Mouse (Mus musculus) cerebellum, adult (tissue): Measurements from ENCODE around the gene Cuta.

ENCODE experiments used
- ATAC-seq: cut with Nextera tagmentation; 2 replicates; pipeline ENCODE4 v1.9.2; 2017; ENCODE audit warnings: mild to moderate bottlenecking, moderate library complexity, mixed read lengths; ENCODE audit not compliant: insufficient number of reproducible peaks, low FRiP score, low TSS enrichment

Gene Cuta

DNA sequence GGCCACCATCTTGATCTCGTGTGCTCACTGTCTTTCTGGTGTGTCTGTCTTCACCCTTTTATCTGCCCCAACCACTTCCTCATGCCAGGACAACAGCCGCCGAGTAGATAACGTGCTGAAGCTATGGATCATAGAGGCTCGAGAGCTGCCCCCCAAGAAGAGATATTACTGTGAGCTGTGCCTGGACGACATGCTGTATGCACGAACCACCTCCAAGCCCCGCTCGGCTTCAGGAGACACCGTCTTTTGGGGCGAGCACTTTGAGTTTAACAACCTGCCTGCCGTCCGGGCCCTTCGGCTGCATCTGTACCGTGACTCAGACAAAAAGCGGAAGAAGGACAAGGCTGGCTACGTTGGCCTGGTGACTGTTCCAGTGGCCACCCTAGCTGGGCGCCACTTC is 17.5 kb upstream of the Cuta start:
- ATAC-seq = no peak

DNA sequence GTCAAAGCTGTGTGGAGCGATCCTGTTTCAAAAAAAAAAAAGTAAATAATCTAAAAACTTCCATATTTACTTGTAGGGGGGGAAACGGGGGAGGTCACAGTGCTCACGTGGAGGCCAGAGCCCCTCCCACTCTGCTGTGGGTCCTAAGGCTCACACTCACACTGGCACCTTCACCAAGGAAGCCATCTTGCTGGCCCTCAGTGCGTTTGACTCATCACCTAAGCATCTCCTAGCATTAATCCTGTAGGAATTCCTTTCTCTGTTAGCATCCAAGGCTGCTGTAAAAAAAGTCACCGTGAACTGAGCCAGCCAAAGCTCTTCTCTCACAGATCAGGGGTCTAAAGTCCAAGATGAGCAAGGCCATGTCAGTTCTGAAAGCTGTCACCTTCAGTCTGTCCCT is 16.9 kb upstream of the Cuta start:
- ATAC-seq = no peak

DNA sequence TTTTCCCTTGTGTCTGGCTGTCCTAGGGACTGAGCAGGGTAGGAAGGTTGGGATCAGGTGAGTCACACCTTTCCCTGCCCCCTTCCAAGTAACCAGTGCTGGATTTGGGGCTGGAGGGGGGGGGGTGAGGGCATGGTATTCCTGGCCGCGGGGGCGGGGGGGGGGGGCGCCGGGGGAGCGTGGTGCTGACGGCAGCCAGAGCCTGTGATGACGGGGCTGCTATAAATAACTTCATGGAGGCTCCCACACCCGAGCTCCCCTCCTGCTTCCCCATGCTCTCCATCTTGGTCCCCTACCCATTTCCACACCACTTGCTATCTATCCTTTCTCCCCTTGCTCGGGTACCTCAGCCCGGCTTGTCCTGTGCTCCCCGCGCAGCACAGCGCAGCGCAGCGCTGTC is 14.4 kb upstream of the Cuta start:
- ATAC-seq = no peak

DNA sequence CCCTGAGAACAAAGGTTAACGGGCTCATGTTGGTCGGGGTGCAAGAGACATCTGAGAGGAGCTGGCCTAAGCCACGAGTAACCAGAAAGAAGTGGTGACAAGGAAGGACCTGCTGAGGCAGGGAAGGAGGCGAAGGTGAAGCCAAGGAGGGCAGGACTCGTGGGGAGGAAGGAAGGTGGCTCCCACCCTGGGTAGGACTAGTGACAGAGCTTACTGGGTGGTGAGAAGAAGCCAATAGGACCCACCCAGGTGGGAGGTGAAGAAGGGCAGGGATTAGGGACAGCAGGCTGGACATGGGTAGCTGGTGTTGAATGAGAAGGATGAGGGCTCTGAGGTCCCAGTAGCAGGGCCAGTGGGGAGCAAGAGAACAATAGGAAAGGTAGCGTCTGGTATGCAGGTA is 13.8 kb upstream of the Cuta start:
- no peak for ATAC-seq

DNA sequence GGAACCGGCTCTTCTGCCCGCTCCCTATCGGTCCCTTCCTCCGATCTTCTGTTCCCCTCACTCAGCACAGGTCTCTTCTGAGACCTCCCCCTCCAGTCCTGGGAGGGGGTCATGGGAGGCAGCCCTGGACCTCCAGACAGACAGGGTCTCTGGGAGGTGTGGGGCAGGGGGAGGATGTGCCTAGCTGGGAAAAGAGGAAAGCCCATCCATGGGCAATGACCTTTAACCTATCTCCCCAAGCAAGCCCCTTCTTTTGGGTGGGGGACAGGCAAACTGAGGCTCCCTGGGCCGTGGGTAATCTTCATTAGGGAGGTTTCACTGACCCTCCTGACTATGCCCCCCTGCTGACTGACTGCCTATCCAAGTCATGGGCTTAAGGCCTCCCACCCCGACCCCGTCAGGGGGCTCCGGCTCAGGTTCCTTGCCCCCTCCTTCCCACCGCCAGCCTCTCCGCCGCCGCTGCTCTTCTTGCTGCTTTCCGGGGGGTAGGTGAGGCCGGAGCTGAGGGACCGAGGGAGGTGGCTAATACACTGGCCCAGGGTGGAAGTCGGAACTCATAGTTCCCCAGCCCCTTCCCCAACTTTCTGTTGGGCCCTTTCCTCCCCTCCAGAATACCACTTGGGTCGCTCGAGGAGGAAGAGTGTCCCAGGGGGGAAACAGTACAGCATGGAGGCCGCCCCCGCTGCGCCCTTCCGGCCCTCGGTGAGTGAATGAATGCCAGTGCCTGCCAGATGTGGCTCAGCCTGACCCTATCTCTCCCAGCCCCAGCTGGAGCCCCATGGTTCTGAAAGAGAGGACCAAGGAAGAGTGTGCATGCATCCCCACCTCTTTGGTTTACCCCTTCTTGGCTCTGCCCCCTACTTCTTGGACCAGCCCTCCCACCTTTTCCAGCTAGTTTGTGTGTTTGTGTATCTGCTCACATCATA is 12.8 kb upstream of the Cuta start:
- no peak for ATAC-seq

DNA sequence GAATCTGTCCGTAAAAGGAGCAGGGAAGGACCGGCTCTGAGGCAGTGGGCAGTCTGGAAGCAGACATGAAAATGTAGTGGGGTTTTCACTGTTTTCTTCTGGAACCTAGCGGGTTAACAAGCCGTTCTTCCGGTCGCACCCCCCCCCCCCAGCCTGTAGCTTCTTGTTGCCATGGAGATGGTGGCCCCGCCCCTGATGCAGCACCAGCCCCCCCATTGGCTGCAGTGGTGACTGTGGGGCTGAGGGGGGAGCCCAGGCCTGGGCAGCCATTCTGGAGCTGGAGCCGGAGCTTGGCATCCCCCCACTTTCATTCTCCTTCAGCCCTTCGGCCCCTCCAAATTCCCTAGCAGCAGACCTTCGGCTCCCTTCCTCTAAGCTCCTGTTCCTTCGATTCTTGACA is 12.0 kb upstream of the Cuta start:
- ATAC-seq = no peak

DNA sequence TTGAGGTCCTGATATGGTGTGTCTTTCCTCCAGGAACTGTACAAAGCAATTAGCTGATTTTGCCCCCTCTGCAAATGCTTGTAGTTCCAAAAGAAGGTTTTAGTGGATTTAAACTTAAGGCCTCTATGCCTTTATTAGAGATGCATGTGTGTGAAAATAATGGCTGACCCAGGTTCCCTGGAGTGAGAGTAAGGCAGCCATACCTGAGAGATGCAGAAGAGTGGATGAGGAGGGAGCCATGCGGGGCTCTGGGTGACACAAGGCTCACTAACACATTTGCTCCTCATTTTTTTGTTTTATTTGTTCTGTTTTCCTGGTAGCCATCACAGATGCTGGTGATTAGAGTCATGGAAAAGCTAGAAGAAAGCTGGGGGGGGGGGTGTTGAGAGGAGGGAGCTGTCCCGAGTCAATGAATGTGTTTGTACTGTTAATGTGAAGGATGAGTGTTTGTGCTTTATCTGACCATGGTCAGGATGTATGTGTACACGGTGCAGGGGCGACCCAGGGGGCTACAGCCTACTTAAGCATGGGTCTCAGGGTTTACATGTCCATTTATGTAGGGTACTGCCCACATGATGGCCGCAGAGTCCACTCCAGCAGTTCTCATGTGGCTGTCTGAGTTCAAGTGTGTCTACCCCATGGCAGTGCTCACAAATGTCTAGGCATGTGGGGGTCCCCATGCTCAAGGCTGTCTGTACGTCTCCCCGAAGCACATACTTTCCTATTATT is 11.4 kb upstream of the Cuta start:
- ATAC-seq = no peak

DNA sequence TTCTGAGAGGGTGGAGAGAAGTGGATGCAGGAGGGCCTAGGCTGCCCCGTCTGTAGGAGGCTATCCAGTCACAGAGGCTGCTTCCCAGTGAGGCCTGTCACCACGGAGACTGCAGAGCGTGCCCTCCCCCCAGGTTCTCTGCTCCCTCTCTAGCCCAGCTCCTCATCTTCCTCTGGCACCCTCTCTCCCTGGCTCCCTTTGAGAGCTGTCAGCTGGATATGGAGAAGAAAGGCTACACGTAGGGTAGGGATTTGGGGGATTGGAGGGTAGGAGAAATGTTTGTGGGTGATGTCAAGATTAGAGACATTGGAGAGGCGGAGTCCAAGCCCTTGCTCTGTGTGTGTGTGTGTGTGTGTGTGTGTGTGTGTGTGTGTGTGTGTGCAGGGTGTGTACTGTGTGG is 10.5 kb upstream of the Cuta start:
- ATAC-seq = no peak

DNA sequence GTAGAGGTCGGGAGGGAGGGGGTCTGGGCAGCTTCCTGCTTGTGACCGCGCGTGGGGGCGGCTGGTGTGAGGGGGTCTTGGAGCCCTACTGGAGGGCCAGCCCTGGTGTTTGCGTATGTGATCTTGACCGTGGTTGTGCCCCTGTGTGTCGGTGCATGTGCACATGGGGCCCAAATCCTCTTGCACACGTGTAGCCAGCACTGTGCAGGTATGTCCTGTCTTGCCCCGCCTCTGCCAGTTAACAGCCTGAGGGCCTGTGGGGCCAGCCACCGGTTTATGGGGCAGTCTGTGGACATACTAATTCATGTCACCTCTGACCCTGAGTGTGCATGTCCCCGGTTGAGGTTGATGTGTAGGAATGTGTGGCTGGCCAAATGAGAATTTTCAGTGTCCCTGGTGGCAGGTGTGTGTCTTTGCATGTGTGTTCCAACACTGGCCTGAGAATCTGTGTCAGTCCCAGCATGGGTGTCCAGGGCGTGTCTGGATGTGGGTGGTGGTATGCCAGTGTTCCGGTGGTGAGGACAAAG is 9.7 kb upstream of the Cuta start:
- no peak for ATAC-seq

DNA sequence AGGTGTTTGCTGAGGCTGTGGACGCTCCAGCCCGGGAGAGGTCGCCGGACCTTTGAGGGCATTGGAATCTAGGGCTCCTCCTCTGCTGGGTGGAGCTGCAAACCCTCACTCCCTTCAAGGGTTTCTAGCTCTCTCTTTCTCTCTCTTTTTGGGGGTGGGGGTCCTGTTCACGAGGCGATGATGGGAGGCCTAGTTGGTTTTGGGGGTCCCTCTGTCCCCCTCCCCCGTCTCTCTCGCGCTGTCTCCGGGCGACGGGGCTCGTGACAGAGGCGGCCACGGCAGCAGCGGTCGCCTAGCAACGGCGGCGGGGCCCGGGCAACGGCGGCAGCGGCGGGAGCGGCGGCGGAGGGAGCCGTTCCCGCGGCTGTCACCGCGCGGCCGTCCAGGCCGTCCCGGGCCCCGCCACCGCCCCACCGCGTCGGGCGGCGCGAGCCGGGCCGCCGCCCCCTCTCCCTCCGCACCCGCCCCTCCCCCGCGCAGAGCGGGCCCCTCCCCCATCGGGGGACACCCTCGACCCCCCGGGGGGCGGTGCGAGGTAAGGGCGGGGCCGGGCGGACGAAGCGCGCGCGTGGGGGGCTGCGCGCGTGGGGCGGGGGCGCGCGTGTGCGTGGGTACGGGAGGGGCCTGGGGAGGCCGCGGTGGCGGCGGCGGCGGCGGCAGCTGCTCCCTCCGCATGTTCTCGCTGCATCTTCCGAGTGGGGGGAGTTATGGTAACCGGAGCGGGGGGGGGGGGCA is 9.1 kb upstream of the Cuta start:
- ATAC-seq = no peak

DNA sequence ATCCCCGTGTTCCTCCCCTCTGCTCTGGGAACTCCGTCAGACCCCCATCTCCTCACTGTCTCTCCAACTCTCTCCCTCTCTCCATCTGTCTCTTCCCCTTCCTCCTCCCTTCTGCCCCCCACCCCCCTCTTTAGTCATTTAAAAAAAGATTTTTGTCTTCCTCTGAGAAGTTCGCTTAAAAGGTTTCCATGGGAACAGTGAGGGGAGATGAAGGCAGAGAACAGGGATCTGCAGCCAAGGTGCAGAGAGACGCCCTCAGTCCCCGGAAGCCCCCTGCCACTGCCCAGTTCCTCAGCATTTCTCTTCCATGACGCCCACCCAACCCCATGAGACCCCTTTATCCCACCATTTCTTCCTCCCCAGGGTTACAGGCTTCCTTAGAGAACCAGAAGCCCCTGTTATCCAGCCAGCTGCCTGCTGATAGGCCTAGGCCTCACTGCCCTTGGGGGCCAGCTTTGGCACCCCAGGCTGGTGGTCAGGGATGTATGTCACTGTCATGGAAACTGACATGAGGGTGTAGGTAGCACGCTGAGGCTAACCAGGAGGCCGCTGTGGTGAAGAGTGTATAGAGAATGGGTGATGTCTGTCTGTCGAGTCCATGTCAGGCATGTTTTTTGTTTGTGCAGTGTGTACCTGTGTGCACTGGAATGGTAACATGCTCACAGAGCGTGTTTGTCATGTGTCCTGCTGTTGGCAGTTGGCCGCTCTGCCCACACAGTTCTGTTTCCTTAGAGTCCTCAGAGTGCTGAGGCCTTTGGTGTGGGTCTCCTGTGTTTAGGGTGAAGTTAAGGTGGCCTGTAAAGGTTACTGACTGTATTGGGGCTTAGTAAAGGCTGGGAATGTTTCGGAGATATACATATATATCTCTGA is 8.1 kb upstream of the Cuta start:
- no peak for ATAC-seq

DNA sequence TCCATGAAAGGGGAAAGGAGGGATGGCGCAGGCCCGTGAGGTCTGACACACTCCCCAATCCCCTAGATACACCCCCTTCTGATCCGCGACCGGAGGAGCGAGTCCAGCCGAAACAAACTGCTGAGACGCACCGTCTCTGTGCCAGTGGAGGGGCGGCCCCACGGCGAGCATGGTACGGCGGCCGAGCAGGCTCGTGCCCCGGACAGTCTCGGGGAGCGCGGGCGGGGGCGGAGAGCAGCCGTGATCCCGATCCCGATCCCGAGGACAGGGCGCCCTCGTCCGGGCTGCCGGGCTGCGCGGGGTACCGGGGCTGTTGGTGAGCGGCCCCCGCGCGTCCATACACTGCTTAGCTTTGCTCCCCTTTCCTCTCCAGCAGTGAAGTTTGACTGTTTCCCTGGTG is 7.2 kb upstream of the Cuta start:
- ATAC-seq = peak; percentile 45; the same call in 1 of the 2 replicates

DNA sequence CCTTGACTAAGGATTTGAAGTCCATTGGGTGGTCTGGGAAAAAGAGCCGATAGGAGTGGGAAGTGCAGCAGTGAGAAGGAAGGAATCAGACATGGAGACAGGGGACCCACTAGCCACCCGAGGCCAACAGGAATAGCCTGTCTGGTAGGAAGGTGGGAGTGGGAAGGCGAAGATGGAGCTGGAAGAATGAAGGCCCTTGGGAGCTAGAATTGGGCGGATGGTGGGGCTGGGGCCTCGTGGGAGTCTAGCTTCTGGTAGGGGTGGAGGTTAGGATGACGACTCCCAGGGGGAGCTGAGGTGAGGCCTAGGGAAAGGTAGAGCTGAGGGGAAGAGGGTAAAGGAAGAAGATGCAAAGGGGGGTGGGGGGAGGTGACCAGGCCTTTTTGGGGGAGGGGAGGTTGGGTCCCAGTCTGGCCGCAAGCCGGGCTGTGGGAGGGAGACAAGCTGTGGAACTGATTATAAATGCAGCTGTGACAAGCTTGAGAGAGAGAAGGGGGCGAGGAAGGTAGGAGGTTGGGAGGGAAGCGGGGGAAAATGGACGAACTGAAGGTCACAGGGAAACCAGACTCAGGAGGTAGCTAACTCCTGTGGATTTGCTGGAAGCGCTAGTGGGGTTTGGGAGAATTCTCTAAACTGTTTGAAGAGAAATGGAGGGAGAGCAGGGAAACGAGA is 6.6 kb upstream of the Cuta start:
- ATAC-seq = no peak

DNA sequence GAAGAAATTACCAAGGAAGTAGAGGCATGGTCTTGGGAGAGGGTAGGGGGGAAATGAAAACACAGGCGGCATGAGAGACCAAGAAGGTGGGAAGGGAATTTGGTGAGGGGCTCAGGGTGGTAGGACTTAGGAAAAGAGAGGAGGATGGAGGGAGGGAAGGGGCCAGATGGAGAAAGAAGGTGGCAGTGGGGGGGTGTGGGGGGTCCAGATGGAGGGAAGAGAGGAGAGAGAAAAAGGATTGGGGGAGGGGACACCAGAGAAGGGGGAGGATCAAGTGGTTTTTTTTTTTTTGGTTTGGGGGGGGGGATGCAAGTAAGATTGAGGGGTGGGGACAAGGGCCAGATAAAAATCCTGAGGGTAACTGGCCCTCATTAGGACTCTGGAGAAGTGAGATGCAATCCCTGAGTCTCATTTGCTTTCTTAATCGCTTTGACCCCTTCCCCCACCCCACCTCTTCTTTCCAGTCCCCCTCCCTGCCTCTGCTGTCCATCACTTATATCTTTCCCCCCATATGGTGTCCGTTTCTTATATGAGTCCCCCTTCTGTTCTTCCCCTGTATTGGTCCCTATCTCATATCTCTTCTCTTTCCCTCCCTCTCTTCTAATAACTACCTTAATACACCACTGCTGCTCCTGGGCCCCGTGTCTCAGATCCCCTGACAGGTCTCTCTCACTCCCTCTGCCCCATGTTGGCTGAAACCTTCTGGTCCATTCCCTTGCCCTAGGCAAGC is 2.6 kb upstream of the Cuta start:
- ATAC-seq = no peak

DNA sequence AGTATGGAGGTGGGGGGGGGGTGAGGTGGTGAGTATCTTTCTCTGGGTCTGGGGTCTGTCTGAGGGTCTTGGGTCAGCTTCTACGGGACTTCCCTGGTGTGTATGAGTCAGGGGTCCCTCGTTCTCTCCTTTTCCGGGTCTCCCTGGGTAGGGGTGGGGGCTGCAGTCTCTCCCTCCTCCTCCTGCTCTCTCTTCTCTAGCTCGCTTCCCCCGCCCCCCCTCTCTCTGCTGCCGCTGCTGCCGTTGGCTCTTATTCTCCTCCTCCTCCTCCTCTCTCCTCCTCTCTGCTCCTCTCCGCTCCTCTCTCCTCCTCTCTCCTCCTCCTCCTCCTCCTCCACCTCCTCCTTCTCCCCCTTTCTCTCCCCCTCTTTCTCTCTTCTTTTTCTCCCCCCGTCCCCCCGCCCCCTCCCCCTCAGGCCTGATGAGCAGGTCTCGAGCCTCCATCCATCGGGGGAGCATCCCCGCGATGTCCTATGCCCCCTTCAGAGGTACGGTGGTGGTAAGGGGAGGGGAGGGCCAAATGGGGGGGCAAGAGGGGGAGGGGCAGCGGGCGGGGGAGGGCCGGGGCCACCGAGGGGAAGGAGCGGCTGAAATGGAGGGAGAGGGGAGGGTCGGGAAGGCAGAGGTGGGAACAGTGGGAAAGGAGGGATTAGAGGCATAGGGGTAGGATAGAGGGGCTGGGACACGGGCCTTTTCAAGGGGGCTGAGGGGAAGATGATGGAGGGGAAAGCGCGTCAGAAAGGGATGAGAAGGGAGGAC is 1.8 kb upstream of the Cuta start, which contains the start of gene Syngap1:
Gene Syngap1, plus strand, starts transcription at position 223 of the 759 bp plus-strand sequence.
- ATAC-seq = no peak

DNA sequence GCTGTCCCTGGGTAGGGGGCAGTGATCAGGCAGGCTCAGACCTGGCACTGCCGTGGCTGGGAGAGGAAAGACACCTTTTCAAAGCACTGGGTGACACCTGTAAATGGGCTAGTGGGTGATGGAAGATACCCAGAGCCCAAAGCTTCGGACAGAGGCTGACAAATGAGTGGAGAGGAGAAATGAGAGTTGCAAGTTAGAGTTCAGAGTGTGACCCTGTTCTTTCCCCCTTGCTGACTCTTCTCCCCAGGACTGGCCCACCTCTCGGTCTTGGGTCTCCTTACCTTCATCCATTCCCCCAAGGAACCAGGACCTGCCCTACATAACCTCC is 568 bp upstream of the Cuta start:
- ATAC-seq = no peak

DNA sequence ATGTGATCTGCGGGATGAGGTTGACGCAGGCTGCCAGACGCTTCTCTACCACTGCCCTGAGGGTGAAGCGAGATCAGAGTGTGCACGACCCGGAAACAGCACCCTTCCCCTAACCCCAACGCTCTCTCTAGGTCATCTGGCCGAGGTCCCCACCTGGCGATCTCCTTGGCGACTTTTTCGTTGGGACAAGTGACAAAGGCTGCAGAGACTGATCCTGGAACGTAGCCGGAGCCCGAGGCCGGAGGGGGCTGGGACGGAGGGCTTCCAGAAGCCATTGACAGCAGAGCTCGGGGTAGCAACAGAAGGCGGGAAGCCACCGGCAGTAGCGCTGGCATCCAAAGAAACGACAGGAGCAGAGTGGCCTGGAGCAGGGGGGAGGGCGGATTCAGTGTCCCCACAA is 638 bp downstream of the Cuta start:
- ATAC-seq = no peak
